Mouse (Mus musculus) ES-Bruce4 (cell line): ENCODE results near the gene Sema3e. TPM values are rescaled to one million over a fixed set of nuclear protein-coding genes. Genes with fewer than 3 reads are reported as not detected.
A peak's percentile ranks its signal among the peaks of the same experiment; 100 is the strongest.

Experiments
- H3K27ac ChIP-seq: 2 replicates; pipeline ENCODE4 v1.5.1; 2012; ENCODE audit warnings: low read length, inconsistent platforms; ENCODE audit not compliant: insufficient read depth
- H3K27me3 ChIP-seq: 2 replicates; pipeline ENCODE4 v1.6.1; 2012; ENCODE audit warnings: mild to moderate bottlenecking, low read length, inconsistent platforms; ENCODE audit not compliant: control insufficient read depth, poor library complexity, insufficient read depth, severe bottlenecking
- H3K36me3 ChIP-seq: 2 replicates; pipeline ENCODE4 v1.6.1; 2012; ENCODE audit warnings: inconsistent platforms, mild to moderate bottlenecking, low read length, moderate library complexity; ENCODE audit not compliant: control insufficient read depth, poor library complexity, insufficient read depth, severe bottlenecking
- H3K4me1 ChIP-seq: one replicate; pipeline ENCODE4 v1.8.1; 2011; ENCODE audit warnings: low read length; ENCODE audit not compliant: control insufficient read depth, insufficient read depth
- H3K4me3 ChIP-seq: 2 replicates; pipeline ENCODE4 v1.5.1; 2011; ENCODE audit warnings: low read depth, mild to moderate bottlenecking, low read length
- H3K9ac ChIP-seq: 2 replicates; pipeline ENCODE4 v1.6.1; 2012; ENCODE audit warnings: low read depth, mild to moderate bottlenecking, inconsistent platforms; ENCODE audit not compliant: poor library complexity, severe bottlenecking
- H3K9me3 ChIP-seq: replicated peaks from 2 replicates; pipeline ENCODE4 v1.6.1; 2012; ENCODE audit warnings: mild to moderate bottlenecking, low read length, inconsistent platforms; ENCODE audit not compliant: control insufficient read depth, poor library complexity, insufficient read depth, severe bottlenecking
- CTCF ChIP-seq: IDR thresholded peaks from one replicate; pipeline ENCODE4 v1.8.1; 2011; ENCODE audit warnings: low read depth, low read length
- EP300 ChIP-seq: IDR thresholded peaks from 2 replicates; pipeline ENCODE4 v1.6.1; 2011; ENCODE audit warnings: low read depth, low read length; ENCODE audit not compliant: insufficient read depth
- POLR2A ChIP-seq: IDR thresholded peaks from one replicate; pipeline ENCODE4 v1.8.1; 2011; ENCODE audit warnings: low read length; ENCODE audit not compliant: insufficient read depth
- polyA plus RNA-seq: library from polyadenylated mRNA; stranded (reverse); fragments of >200 nt; gene quantifications from 2 replicates; pipeline ENCODE4 v1.2.4, GENCODE M21; 2011; ENCODE audit warnings: low read depth; ENCODE audit not compliant: missing spikeins, insufficient read depth, insufficient read length

Sema3e gene
- polyA plus RNA-seq, 1 experiment = 62.9 TPM

- Histone ChIP-seq H3K9ac (no peak overlapping the region), H3K27me3 (no peaks in the 10 kb centered on the region), H3K9me3 (no peaks in the 10 kb centered on the region), H3K4me1 (no peaks in the 10 kb centered on the region), H3K4me3 (no peak overlapping the region), H3K27ac (no peak overlapping the region), H3K36me3 (peaks cover 3% of the 10 kb centered on the region)
- no peak for TF ChIP-seq POLR2A
- TF ChIP-seq CTCF = no peak
- TF ChIP-seq EP300 = no peak
Measured at GRCm38 (mm10) chr5:14231027-14231426, 206.0 kb downstream of the Sema3e start.

GRCm38 (mm10) chr5:14252583-14252982, 227.5 kb downstream of the Sema3e start:
- no peaks in the 10 kb centered on the region for H3K4me1 ChIP-seq
- no peak overlapping the region for H3K27ac ChIP-seq
- H3K36me3 ChIP-seq = no peaks in the 10 kb centered on the region
- H3K9ac ChIP-seq = no peak overlapping the region
- no peaks in the 10 kb centered on the region for H3K9me3 ChIP-seq
- TF ChIP-seq POLR2A (no peak), CTCF (peak; percentile 70), EP300 (no peak)
- H3K4me3 ChIP-seq = no peak overlapping the region
- H3K27me3 ChIP-seq = no peaks in the 10 kb centered on the region

GRCm38 (mm10) chr5:14253328-14253727, 228.3 kb downstream of the Sema3e start:
- TF ChIP-seq CTCF = no peak
- TF ChIP-seq POLR2A = no peak
- no peak for TF ChIP-seq EP300

GRCm38 (mm10) chr5:14260156-14260555, 235.1 kb downstream of the Sema3e start:
- no peaks in the 10 kb centered on the region for H3K4me1 ChIP-seq
- H3K36me3 ChIP-seq = no peaks in the 10 kb centered on the region
- H3K27ac ChIP-seq = no peak overlapping the region
- H3K9me3 ChIP-seq = no peaks in the 10 kb centered on the region
- H3K4me3 ChIP-seq = no peak overlapping the region
- no peaks in the 10 kb centered on the region for H3K27me3 ChIP-seq
- no peak overlapping the region for H3K9ac ChIP-seq
- TF ChIP-seq CTCF (no peak), POLR2A (no peak)

More at GRCm38 (mm10) chr5:14253328-14253727, 228.3 kb downstream of the Sema3e start:
- Histone ChIP-seq H3K27ac (no peak overlapping the region), H3K4me1 (no peaks in the 10 kb centered on the region), H3K36me3 (no peaks in the 10 kb centered on the region), H3K27me3 (no peaks in the 10 kb centered on the region), H3K9ac (no peak overlapping the region), H3K4me3 (no peak overlapping the region), H3K9me3 (no peaks in the 10 kb centered on the region)

GRCm38 (mm10) chr5:14267400-14267799, 242.3 kb downstream of the Sema3e start:
- Histone ChIP-seq H3K4me3 (no peak overlapping the region), H3K4me1 (no peaks in the 10 kb centered on the region), H3K27me3 (no peaks in the 10 kb centered on the region), H3K9ac (no peak overlapping the region), H3K9me3 (no peaks in the 10 kb centered on the region), H3K27ac (no peak overlapping the region), H3K36me3 (no peaks in the 10 kb centered on the region)
- TF ChIP-seq EP300 (no peak), CTCF (no peak), POLR2A (no peak)

Other genes with a start within 250 kb of the Sema3e start
- gene Speer3, start 233.7 kb upstream of the Sema3e start, polyA plus RNA-seq = not detected in 2 replicates